Mouse (Mus musculus): Measurements from ENCODE around the gene Zfp706. TPM values are rescaled to one million over a fixed set of nuclear protein-coding genes. Genes with fewer than 3 reads are reported as not detected.

The Zfp706 gene
- polyA plus RNA-seq, 1 experiment from 2014 or later: 509 TPM

GRCm38 (mm10) chr15:37033431-37033830, 25.9 kb upstream of the Zfp706 start:
- no peaks in the 10 kb centered on the region for H3K27me3 ChIP-seq (ENCODE audit: low read depth, poor library complexity, severe bottlenecking)
- H3K36me3 ChIP-seq: no peaks in the 10 kb centered on the region
- 90% methylated on average over 2 of the region's 2 CpGs for WGBS
- DNase-seq (ENCODE audit: low spot score): no peak
- no peak overlapping the region for H3K4me3 ChIP-seq
- peaks cover 8% of the 10 kb centered on the region; the same call in 1 of the 2 replicates for H3K4me1 ChIP-seq
- H3K9me3 ChIP-seq (replicated peaks): no peaks in the 10 kb centered on the region
- no peak overlapping the region for H3K27ac ChIP-seq

DNA sequence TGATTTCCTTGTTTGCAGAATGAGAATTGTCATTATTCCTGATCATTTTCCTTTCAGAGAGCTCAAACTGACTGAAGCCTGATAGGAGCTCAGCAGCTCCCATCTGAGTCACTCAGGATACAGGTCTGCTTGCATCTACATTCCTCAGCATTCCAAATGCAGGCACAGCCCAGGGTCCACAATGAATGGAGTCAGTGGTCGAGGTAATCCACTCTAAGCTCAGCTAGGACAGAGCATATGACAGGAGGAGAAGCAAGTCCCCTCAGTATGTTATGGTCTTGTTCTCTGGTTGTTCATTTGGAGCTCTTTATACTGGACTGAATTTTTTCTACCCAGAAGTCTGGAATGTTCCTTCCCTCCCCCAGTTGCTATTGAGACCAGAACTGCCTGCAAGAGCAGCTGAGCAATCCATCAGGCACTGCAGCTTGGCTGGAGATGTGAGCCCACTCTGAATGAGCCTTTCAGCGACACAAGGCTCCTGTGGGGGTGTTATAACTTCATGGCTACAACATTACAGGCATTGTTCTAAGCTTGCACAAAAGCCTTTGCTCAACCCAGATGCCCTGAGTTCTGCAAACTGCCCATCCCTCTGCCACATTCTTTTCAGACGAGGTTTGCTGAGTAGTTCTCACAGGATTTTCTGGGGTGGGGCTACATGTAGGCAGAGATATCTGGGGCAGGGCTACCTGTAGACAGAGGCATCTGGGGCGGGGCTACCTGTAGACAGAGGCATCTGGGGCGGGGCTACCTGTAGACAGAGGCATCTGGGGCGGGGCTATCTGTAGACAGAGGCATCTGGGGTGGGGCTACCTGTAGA, 24.0 kb upstream of the Zfp706 start:
- peaks cover 6% of the 10 kb centered on the region; the same call in 1 of the 2 replicates for H3K4me1 ChIP-seq
- H3K4me3 ChIP-seq: no peak overlapping the region
- H3K27ac ChIP-seq: no peak overlapping the region
- WGBS: 41% methylated on average over 6 of the region's 6 CpGs
- no peaks in the 10 kb centered on the region for H3K36me3 ChIP-seq
- H3K27me3 ChIP-seq (ENCODE audit: low read depth, poor library complexity, severe bottlenecking): no peaks in the 10 kb centered on the region
- DNase-seq (ENCODE audit: low spot score): no peak
- H3K9me3 ChIP-seq (replicated peaks): no peaks in the 10 kb centered on the region

DNA sequence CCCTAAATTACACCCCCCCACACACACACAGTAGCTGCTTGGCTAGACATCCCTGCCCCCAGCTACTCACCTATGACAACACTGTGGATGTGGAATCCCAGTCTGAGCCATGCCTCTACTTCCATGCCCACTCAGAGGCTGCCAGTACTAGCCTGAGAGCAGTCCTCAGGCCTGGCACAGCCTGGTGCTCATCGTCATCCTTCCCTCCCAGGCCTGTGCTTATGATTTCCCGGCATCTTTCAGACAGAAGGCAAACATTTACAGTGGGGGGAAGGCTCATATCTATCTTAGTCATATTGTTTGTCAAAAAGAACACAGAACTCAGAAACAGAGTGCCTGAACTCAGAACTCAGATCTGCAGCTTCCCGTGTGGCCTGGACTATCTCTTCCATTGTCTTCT, 23.4 kb upstream of the Zfp706 start:
- Histone ChIP-seq H3K9me3 (replicated peaks) (no peaks in the 10 kb centered on the region), H3K27me3 (ENCODE audit: low read depth, poor library complexity, severe bottlenecking) (no peaks in the 10 kb centered on the region), H3K27ac (no peak overlapping the region), H3K4me1 (peaks cover 3% of the 10 kb centered on the region; the same call in 1 of the 2 replicates), H3K36me3 (no peaks in the 10 kb centered on the region), H3K4me3 (no peak overlapping the region)
- no peak for DNase-seq (ENCODE audit: low spot score)
- WGBS: 88% methylated on average over 3 of the region's 3 CpGs

- Histone ChIP-seq H3K36me3 (no peaks in the 10 kb centered on the region), H3K27ac (no peak overlapping the region), H3K4me3 (no peak overlapping the region), H3K9me3 (replicated peaks) (no peaks in the 10 kb centered on the region), H3K27me3 (ENCODE audit: low read depth, poor library complexity, severe bottlenecking) (no peaks in the 10 kb centered on the region), H3K4me1 (peaks cover 3% of the 10 kb centered on the region; the same call in 1 of the 2 replicates)
- no peak for DNase-seq (ENCODE audit: low spot score)
Observed at GRCm38 (mm10) chr15:37027956-37028355, 20.4 kb upstream of the Zfp706 start.

- DNase-seq (ENCODE audit: low spot score): no peak
- Histone ChIP-seq H3K4me1 (no peaks in the 10 kb centered on the region; the same call in 1 of the 2 replicates), H3K27me3 (ENCODE audit: low read depth, poor library complexity, severe bottlenecking) (no peaks in the 10 kb centered on the region), H3K9me3 (replicated peaks) (no peaks in the 10 kb centered on the region), H3K27ac (no peak overlapping the region), H3K4me3 (no peak overlapping the region), H3K36me3 (no peaks in the 10 kb centered on the region)
- WGBS: 85% methylated on average over 4 of the region's 4 CpGs
Observed at GRCm38 (mm10) chr15:37026458-37026857, 18.9 kb upstream of the Zfp706 start.

DNA sequence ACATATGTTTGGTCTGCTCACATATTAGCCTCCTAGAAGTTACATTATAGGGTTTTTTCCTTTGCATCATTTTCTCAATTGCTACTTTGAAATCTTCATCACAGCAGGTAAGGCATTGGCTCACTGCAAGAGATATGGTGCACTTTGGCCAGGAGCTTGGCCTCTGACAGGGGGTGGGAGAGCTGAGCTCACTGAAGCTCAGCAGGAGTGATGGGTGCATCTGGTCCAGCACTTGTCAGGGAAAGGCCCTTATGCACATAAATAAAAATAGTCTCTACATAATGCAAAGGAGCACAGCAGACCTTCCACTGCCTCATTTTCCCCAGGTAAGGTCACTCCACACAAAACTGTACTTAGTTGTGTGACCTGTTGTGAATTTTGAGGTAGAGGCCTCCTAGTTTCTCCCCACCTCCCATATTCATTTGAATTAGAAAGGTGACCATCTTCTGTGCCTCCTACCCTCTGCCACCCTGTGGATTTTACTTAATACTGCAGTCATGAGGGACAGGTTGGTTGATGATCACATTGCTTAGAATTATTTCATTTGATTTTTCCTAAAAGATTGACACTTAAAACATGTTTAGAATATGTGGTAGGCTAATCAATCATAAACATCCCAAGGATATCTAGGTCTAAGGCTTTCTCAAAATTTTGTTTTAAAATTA, 13.1 kb upstream of the Zfp706 start:
- Histone ChIP-seq H3K4me1 (no peaks in the 10 kb centered on the region), H3K27ac (no peak overlapping the region), H3K36me3 (no peaks in the 10 kb centered on the region), H3K9me3 (replicated peaks) (no peaks in the 10 kb centered on the region), H3K4me3 (no peak overlapping the region), H3K27me3 (ENCODE audit: low read depth, poor library complexity, severe bottlenecking) (no peaks in the 10 kb centered on the region)
- DNase-seq (ENCODE audit: low spot score): no peak

- H3K4me1 ChIP-seq: no peaks in the 10 kb centered on the region
- WGBS: 83% methylated on average over 3 of the region's 3 CpGs
- H3K27ac ChIP-seq: no peak overlapping the region
- H3K4me3 ChIP-seq: no peak overlapping the region
- no peak for DNase-seq (ENCODE audit: low spot score)
- no peaks in the 10 kb centered on the region for H3K36me3 ChIP-seq
- no peaks in the 10 kb centered on the region for H3K9me3 ChIP-seq (replicated peaks)
- H3K27me3 ChIP-seq (ENCODE audit: low read depth, poor library complexity, severe bottlenecking): no peaks in the 10 kb centered on the region
Observed at GRCm38 (mm10) chr15:37019434-37019833, 11.9 kb upstream of the Zfp706 start.

- WGBS: 94% methylated on average over 7 of the region's 7 CpGs
- Histone ChIP-seq H3K4me1 (peaks cover 15% of the 10 kb centered on the region), H3K27me3 (ENCODE audit: low read depth, poor library complexity, severe bottlenecking) (no peaks in the 10 kb centered on the region), H3K4me3 (no peak overlapping the region), H3K9me3 (replicated peaks) (no peaks in the 10 kb centered on the region), H3K36me3 (no peaks in the 10 kb centered on the region), H3K27ac (no peak overlapping the region)
- DNase-seq (ENCODE audit: low spot score): no peak
Observed at GRCm38 (mm10) chr15:37011897-37012296, 4.3 kb upstream of the Zfp706 start.

GRCm38 (mm10) chr15:37011316-37011715, 3.7 kb upstream of the Zfp706 start:
- H3K4me3 ChIP-seq: no peak overlapping the region

GRCm38 (mm10) chr15:37008546-37008945, 973 bp upstream of the Zfp706 start:
- Histone ChIP-seq H3K27ac (peak overlapping the region; percentile 100), H3K4me3 (no peak overlapping the region), H3K4me1 (peaks cover 30% of the 10 kb centered on the region), H3K27me3 (ENCODE audit: low read depth, poor library complexity, severe bottlenecking) (no peaks in the 10 kb centered on the region), H3K36me3 (peaks cover 20% of the 10 kb centered on the region), H3K9me3 (replicated peaks) (no peaks in the 10 kb centered on the region)
- DNase-seq (ENCODE audit: low spot score): no peak

More at GRCm38 (mm10) chr15:37011316-37011715, 3.7 kb upstream of the Zfp706 start:
- H3K9me3 ChIP-seq (replicated peaks): no peaks in the 10 kb centered on the region
- no peaks in the 10 kb centered on the region for H3K27me3 ChIP-seq (ENCODE audit: low read depth, poor library complexity, severe bottlenecking)
- DNase-seq (ENCODE audit: low spot score): no peak
- no peaks in the 10 kb centered on the region for H3K36me3 ChIP-seq
- 26% methylated on average over 3 of the region's 3 CpGs for WGBS
- no peak overlapping the region for H3K27ac ChIP-seq
- peaks cover 15% of the 10 kb centered on the region for H3K4me1 ChIP-seq

GRCm38 (mm10) chr15:37007959-37008419, 416 bp upstream of the Zfp706 start:
- Histone ChIP-seq H3K27me3 (ENCODE audit: low read depth, poor library complexity, severe bottlenecking) (no peaks in the 10 kb centered on the region), H3K27ac (peak overlapping the region; percentile 100), H3K4me1 (peaks cover 30% of the 10 kb centered on the region), H3K36me3 (peaks cover 26% of the 10 kb centered on the region), H3K9me3 (replicated peaks) (no peaks in the 10 kb centered on the region), H3K4me3 (peak overlapping the region; percentile 91)
- no peak for DNase-seq (ENCODE audit: low spot score)
- WGBS: 33% methylated on average over 8 of the region's 8 CpGs

DNA sequence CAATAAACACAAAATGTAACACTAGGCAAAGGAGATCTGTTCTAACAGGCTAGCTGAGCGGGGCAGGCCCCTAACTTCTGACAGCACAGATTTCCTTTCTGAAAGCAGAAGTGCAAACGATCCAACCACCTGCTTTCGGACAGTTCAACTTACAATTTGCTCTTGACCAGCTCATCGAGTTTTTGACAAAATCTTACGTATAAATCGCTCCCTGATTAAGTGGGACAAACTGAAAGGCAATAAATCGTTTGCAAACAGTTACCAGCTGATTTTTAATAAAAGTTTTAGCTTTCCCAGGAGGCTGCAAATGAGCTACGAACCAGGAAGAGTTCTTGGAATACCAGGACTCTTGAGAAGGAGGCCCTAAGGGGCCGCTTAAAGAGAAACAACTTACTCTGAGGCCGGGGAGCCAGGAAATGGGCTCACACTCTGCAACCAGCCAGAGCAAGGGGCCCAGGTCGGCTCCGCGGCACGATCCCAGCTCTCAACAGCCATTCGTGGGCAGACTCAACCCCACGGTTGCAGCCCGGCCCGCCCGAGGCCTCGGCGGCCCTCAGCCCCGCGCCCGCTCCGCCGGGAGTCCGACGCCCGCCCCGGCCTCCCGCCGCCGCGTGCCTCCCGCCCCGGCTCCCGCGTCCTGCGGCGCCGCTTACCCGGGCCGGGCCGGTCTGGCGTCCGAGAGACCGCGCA, 953 bp downstream of the Zfp706 start:
- peak overlapping the region; percentile 91 for H3K4me3 ChIP-seq
- H3K4me1 ChIP-seq: peaks cover 30% of the 10 kb centered on the region
- H3K36me3 ChIP-seq: peaks cover 40% of the 10 kb centered on the region
- no peaks in the 10 kb centered on the region for H3K27me3 ChIP-seq (ENCODE audit: low read depth, poor library complexity, severe bottlenecking)
- H3K9me3 ChIP-seq (replicated peaks): no peaks in the 10 kb centered on the region
- peak overlapping the region; percentile 100 for H3K27ac ChIP-seq
- no peak for DNase-seq (ENCODE audit: low spot score)
- 1% methylated on average over 47 of the region's 48 CpGs for WGBS
